Mouse (Mus musculus) erythroblast, embryonic 14.5 days (primary cell): Measurements from ENCODE around the gene Rsph10b.

Experiments
- GATA1 ChIP-seq: IDR thresholded peaks from 2 replicates; pipeline ENCODE4 v1.6.1; 2012; ENCODE audit warnings: low read length, inconsistent platforms, mixed read lengths
- TAL1 ChIP-seq: IDR thresholded peaks from 3 replicates; pipeline ENCODE4 v1.6.1; 2012; ENCODE audit warnings: low read length, inconsistent platforms, mixed read lengths

- TF ChIP-seq GATA1 (no peak), TAL1 (no peak)
These were observed 69.8 kb downstream of the Rsph10b start for GRCm38 (mm10) chr5:144002461-144003192.
